In genomic region chr5:118812947-118813401, GRCm38 (mm10) we compare ENCODE assay signal across 15 mouse cellular contexts.
DNase-seq lines count a peak whose midpoint lies in the region; ATAC-seq and TF ChIP-seq lines count a peak whose summit lies in the region.
"Had no signal": no experiment of that assay in that cellular context is flagged by ENCODE, and none has a peak within 500 bp of the region (broad histone marks: within the 10 kb centered on the region; RNA-seq: fewer than 3 reads in every experiment).

No protein-coding gene starts in this region.

- DNase-seq in hindbrain, embryonic 10.5 days (ENCODE audit: low spot score) = no peak
- DNase-seq in hindbrain, embryonic 11.5 days (ENCODE audit: low spot score) = no peak
- DNase-seq in gastrocnemius, adult 2 months = peak; percentile 78
- peak; percentile 53 to 57 for DNase-seq in heart, postnatal 10 days
- peak; percentile 33 for DNase-seq in testis, postnatal 14 days (ENCODE audit: low spot score)
- DNase-seq in cerebellum, postnatal 10 days = no peak
- no peak for DNase-seq in neural tube, embryonic 10.5 days (ENCODE audit: extremely low spot score, low spot score)
- DNase-seq: cerebellum, adult 11 months; kidney, adult 11 months; liver, embryonic 13.5 days; thymus, postnatal 14 days had no signal

- no peak overlapping the region for H3K4me2 ChIP-seq in hindbrain, embryonic 11.5 days (replicated peaks; ENCODE audit: low read depth, low read length)
- H3K4me2 ChIP-seq: hindbrain, embryonic 12.5 days; liver, embryonic 13.5 days; midbrain, embryonic 12.5 days had no signal

- intact Hi-C loops in gastrocnemius, adult 2 months (cut with DNase I) = loop anchor here (1.0 to 2.0 kb wide), 2 partner anchors 18 to 24 kb away; no protein-coding TSS in a partner anchor
- intact Hi-C loops in heart, postnatal 10 days (cut with DNase I) = loop anchor here (5.0 kb wide), 1 partner anchor 41 kb away; no protein-coding TSS in a partner anchor

- H3K9me3 ChIP-seq in hindbrain, embryonic 10.5 days = no peaks in the 10 kb centered on the region
- no peaks in the 10 kb centered on the region for H3K9me3 ChIP-seq in hindbrain, embryonic 11.5 days (ENCODE audit: control insufficient read depth, low read length)
- H3K9me3 ChIP-seq: hindbrain, embryonic 12.5 days; liver, embryonic 13.5 days; midbrain, embryonic 12.5 days had no signal

- peak overlapping the region; percentile 8; the same call in 1 of the 2 replicates for H3K27ac ChIP-seq in hindbrain, embryonic 10.5 days
- no peak overlapping the region for H3K27ac ChIP-seq in hindbrain, embryonic 11.5 days (ENCODE audit: low read depth, low read length)
- peak overlapping the region; percentile 95 for H3K27ac ChIP-seq in gastrocnemius, adult 2 months
- H3K27ac ChIP-seq: hindbrain, embryonic 12.5 days; left cerebral cortex, adult 2 months; liver, embryonic 13.5 days; midbrain, embryonic 12.5 days had no signal

- no peak for ATAC-seq in hindbrain, embryonic 11.5 days (ENCODE audit: low FRiP score)
- ATAC-seq: CD4-positive, CD25-positive, alpha-beta regulatory T cell, adult 4 months had no signal

- H3K4me3 ChIP-seq in hindbrain, embryonic 10.5 days = no peak overlapping the region
- H3K4me3 ChIP-seq in hindbrain, embryonic 11.5 days (ENCODE audit: low read depth, low read length) = no peak overlapping the region
- peak overlapping the region; percentile 51 for H3K4me3 ChIP-seq in gastrocnemius, adult 2 months
- H3K4me3 ChIP-seq: hindbrain, embryonic 12.5 days; left cerebral cortex, adult 2 months; liver, embryonic 13.5 days; midbrain, embryonic 12.5 days had no signal

- no peaks in the 10 kb centered on the region for H3K36me3 ChIP-seq in hindbrain, embryonic 10.5 days
- no peaks in the 10 kb centered on the region for H3K36me3 ChIP-seq in hindbrain, embryonic 11.5 days (ENCODE audit: control insufficient read depth, insufficient read depth, low read length)
- H3K36me3 ChIP-seq: hindbrain, embryonic 12.5 days; liver, embryonic 13.5 days; midbrain, embryonic 12.5 days had no signal

- TF ChIP-seq CTCF in gastrocnemius, adult 2 months (IDR thresholded peaks at IDR 0.05) = no peak

- WGBS in hindbrain, embryonic 10.5 days = 75% methylated on average over 7 of the region's 7 CpGs
- 76% methylated on average over 7 of the region's 7 CpGs for WGBS in hindbrain, embryonic 11.5 days

- H3K4me1 ChIP-seq in hindbrain, embryonic 10.5 days (replicated peaks) = peaks cover 15% of the 10 kb centered on the region; the same call in 1 of the 2 replicates
- H3K4me1 ChIP-seq in hindbrain, embryonic 11.5 days (replicated peaks; ENCODE audit: control insufficient read depth, insufficient read depth, low read length) = no peaks in the 10 kb centered on the region
- H3K4me1 ChIP-seq: hindbrain, embryonic 12.5 days; liver, embryonic 13.5 days; midbrain, embryonic 12.5 days had no signal

- H3K27me3 ChIP-seq in hindbrain, embryonic 10.5 days (ENCODE audit: insufficient read depth, poor library complexity, severe bottlenecking) = 0 out of 2 replicates have a peak, but pooled peaks cover 5% of the 10 kb centered on the region
- H3K27me3 ChIP-seq in hindbrain, embryonic 11.5 days (ENCODE audit: control insufficient read depth, insufficient read depth, low read length) = no peaks in the 10 kb centered on the region
- H3K27me3 ChIP-seq: hindbrain, embryonic 12.5 days; liver, embryonic 13.5 days had no signal

- H3K9ac ChIP-seq in hindbrain, embryonic 11.5 days (ENCODE audit: low read depth, low read length) = no peak overlapping the region
- H3K9ac ChIP-seq: hindbrain, embryonic 12.5 days; liver, embryonic 13.5 days; midbrain, embryonic 12.5 days had no signal

Comparison
In these comparisons a context has a peak if more than half of its experiments do, and no peak if none do; other contexts are left out.
1. DNase-seq: peak in gastrocnemius, adult 2 months (single experiment), heart, postnatal 10 days (2 of 2) and testis, postnatal 14 days (single experiment); none in hindbrain, embryonic 10.5 days (single experiment), hindbrain, embryonic 11.5 days (single experiment), cerebellum, postnatal 10 days (0 of 2) and neural tube, embryonic 10.5 days (single experiment).